Mouse (Mus musculus): ENCODE data around the gene Atpif1. TPM values are rescaled to one million over a fixed set of nuclear protein-coding genes. Genes with fewer than 3 reads are reported as not detected.
"Not testable (repeated sequence)": the region's sequence is repeated elsewhere in the genome, so short reads cannot be mapped to it uniquely, and the experiment has no call there.

The Atpif1 gene
- 100 to 1,000 TPM; 533 to 549 TPM for total RNA-seq (2021)
- long read RNA-seq, experiment 1, transcript Atpif1-202 (2 exons, 1,014 nt): minor isoform, 5 of 456 reads
- long read RNA-seq, experiment 1, transcript Atpif1-201 (3 exons, 539 nt): major isoform, 432 of 456 reads
- long read RNA-seq, experiment 1, partial matches to known transcripts: 1 of 456 reads
- long read RNA-seq, experiment 1, other reads (novel, unspliced or antisense): 15 of 456 reads
- long read RNA-seq, experiment 2, transcript Atpif1-201 (3 exons, 539 nt): major isoform, 279 of 304 reads
- long read RNA-seq, experiment 2, transcript Atpif1-202 (2 exons, 1,014 nt): minor isoform, 8 of 304 reads
- long read RNA-seq, experiment 2, partial matches to known transcripts: 2 of 304 reads
- long read RNA-seq, experiment 2, other reads (novel, unspliced or antisense): 14 of 304 reads

GRCm38 (mm10) chr4:132532981-132533916 is at the start of gene Atpif1:
Atpif1 (minus strand) TSS chr4:132533659.
- DNase-seq (ENCODE audit: low spot score in 2 of 2): peak; percentile 65 to 76

GRCm38 (mm10) chr4:132574809-132575347 is 41.4 kb upstream of the Atpif1 start:
- no peak for DNase-seq (ENCODE audit: low spot score in 2 of 2)

GRCm38 (mm10) chr4:132573327-132573726 is 39.9 kb upstream of the Atpif1 start:
- DNase-seq (ENCODE audit: low spot score in 2 of 2): no peak

- DNase-seq (ENCODE audit: low spot score in 2 of 2): no peak
Measured at GRCm38 (mm10) chr4:132571190-132571589, 37.7 kb upstream of the Atpif1 start.

GRCm38 (mm10) chr4:132569115-132569514 is 35.7 kb upstream of the Atpif1 start:
- DNase-seq (ENCODE audit: low spot score in 2 of 2): no peak

- DNase-seq (ENCODE audit: low spot score in 2 of 2): no peak
Measured at GRCm38 (mm10) chr4:132567361-132567779, 33.9 kb upstream of the Atpif1 start.

- DNase-seq (ENCODE audit: low spot score in 2 of 2): no peak
Measured at GRCm38 (mm10) chr4:132565089-132565747, 31.8 kb upstream of the Atpif1 start.

- no peak for DNase-seq (ENCODE audit: low spot score in 2 of 2)
Measured at GRCm38 (mm10) chr4:132563965-132564364, 30.5 kb upstream of the Atpif1 start, which contains the start of gene Ptafr. Ptafr (plus strand) TSS chr4:132564067.

- no peak for DNase-seq (ENCODE audit: low spot score in 2 of 2)
Measured at GRCm38 (mm10) chr4:132563261-132563660, 29.8 kb upstream of the Atpif1 start.

- DNase-seq (ENCODE audit: low spot score in 2 of 2): not testable (repeated sequence)
Measured at GRCm38 (mm10) chr4:132555550-132555949, 22.1 kb upstream of the Atpif1 start.

GRCm38 (mm10) chr4:132554653-132555052 is 21.2 kb upstream of the Atpif1 start:
- no peak for DNase-seq (ENCODE audit: low spot score in 2 of 2)

- DNase-seq (ENCODE audit: low spot score in 2 of 2): no peak
Measured at GRCm38 (mm10) chr4:132554221-132554620, 20.8 kb upstream of the Atpif1 start.

GRCm38 (mm10) chr4:132545851-132546250 is 12.4 kb upstream of the Atpif1 start:
- DNase-seq (ENCODE audit: low spot score in 2 of 2): peak in 1 of 2 experiments; percentile 47

GRCm38 (mm10) chr4:132542724-132543123 is 9.3 kb upstream of the Atpif1 start:
- no peak for DNase-seq (ENCODE audit: low spot score in 2 of 2)

- DNase-seq (ENCODE audit: low spot score in 2 of 2): no peak
Measured at GRCm38 (mm10) chr4:132541413-132541812, 8.0 kb upstream of the Atpif1 start.

GRCm38 (mm10) chr4:132539481-132539880 is 6.0 kb upstream of the Atpif1 start:
- no peak for DNase-seq (ENCODE audit: low spot score in 2 of 2)

- peak; percentile 88 for DNase-seq (ENCODE audit: low spot score in 2 of 2)
Measured at GRCm38 (mm10) chr4:132535406-132536121, 2.1 kb upstream of the Atpif1 start, which contains the start of gene Dnajc8. Dnajc8 (plus strand) TSS chr4:132535550.

- no peak for DNase-seq (ENCODE audit: low spot score in 2 of 2)
Measured at GRCm38 (mm10) chr4:132532496-132532895, 963 bp downstream of the Atpif1 start.

- no peak for DNase-seq (ENCODE audit: low spot score in 2 of 2)
Measured at GRCm38 (mm10) chr4:132530033-132530804, 3.2 kb downstream of the Atpif1 start.
